22 mouse cellular contexts compared by ENCODE assay signal in the genomic region with DNA sequence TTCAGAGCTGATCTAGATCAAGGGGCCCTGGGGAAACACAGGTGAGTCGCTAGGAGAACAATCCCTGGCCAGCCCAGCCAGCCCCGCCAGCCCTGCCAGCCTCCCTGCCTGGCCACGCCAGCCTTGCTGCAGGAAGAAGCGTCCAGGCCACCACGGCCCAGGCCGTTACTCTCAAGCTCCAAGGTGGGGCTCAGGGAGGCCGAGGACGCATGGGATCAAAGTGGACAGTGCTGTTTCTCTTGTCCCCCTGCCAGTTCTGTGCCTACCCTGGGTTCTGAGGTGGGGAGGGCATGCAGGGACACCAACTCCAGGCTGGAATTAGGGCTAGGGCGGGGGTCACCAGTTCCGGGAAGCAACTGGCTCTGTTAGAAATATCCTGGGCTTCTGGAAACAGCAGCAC.
DNase-seq lines count a peak whose midpoint lies in the region; ATAC-seq and TF ChIP-seq lines count a peak whose summit lies in the region.
"Had no signal": no experiment of that assay in that cellular context is flagged by ENCODE, and none has a peak within 500 bp of the region (broad histone marks: within the 10 kb centered on the region; RNA-seq: fewer than 3 reads in every experiment).

No protein-coding gene starts in this region.

- H3K36me3 ChIP-seq in hindbrain, embryonic 10.5 days, result no peaks in the 10 kb centered on the region
- no peaks in the 10 kb centered on the region for H3K36me3 ChIP-seq in hindbrain, embryonic 11.5 days (ENCODE audit: control insufficient read depth, insufficient read depth, low read length)
- no peaks in the 10 kb centered on the region for H3K36me3 ChIP-seq in limb, embryonic 10.5 days
- H3K36me3 ChIP-seq: forebrain, embryonic 15.5 days; heart, embryonic 13.5 days; limb, embryonic 15.5 days; liver, embryonic 15.5 days; lung, embryonic 15.5 days; neural tube, embryonic 12.5 days had no signal

- H3K9me3 ChIP-seq in hindbrain, embryonic 10.5 days, result no peaks in the 10 kb centered on the region
- no peaks in the 10 kb centered on the region for H3K9me3 ChIP-seq in hindbrain, embryonic 11.5 days (ENCODE audit: control insufficient read depth, low read length)
- H3K9me3 ChIP-seq in limb, embryonic 10.5 days (replicated peaks), result no peaks in the 10 kb centered on the region
- H3K9me3 ChIP-seq: forebrain, embryonic 15.5 days; heart, embryonic 13.5 days; limb, embryonic 15.5 days; liver, embryonic 15.5 days; lung, embryonic 15.5 days; neural tube, embryonic 12.5 days had no signal

- no peak for TF ChIP-seq CTCF in cerebellum, adult 2 months (IDR thresholded peaks at IDR 0.05; ENCODE audit: borderline replicate concordance, insufficient read depth, low read depth, low read length)

- H3K9ac ChIP-seq in hindbrain, embryonic 11.5 days (ENCODE audit: low read depth, low read length), result no peak overlapping the region
- H3K9ac ChIP-seq: forebrain, embryonic 15.5 days; heart, embryonic 13.5 days; limb, embryonic 15.5 days; liver, embryonic 15.5 days; lung, embryonic 15.5 days; neural tube, embryonic 12.5 days had no signal

- H3K27me3 ChIP-seq in hindbrain, embryonic 10.5 days (ENCODE audit: insufficient read depth, poor library complexity, severe bottlenecking), result peaks cover 58% of the 10 kb centered on the region
- peaks cover 9% of the 10 kb centered on the region; the same call in 1 of the 2 replicates for H3K27me3 ChIP-seq in hindbrain, embryonic 11.5 days (ENCODE audit: control insufficient read depth, insufficient read depth, low read length)
- H3K27me3 ChIP-seq in cerebellum, adult 2 months (ENCODE audit: control insufficient read depth, insufficient read depth, low read length), result no peaks in the 10 kb centered on the region
- H3K27me3 ChIP-seq in limb, embryonic 10.5 days (ENCODE audit: low read depth, poor library complexity, severe bottlenecking), result peaks cover 52% of the 10 kb centered on the region

- H3K4me2 ChIP-seq in hindbrain, embryonic 11.5 days (replicated peaks; ENCODE audit: low read depth, low read length), result no peak overlapping the region
- H3K4me2 ChIP-seq: forebrain, embryonic 15.5 days; heart, embryonic 13.5 days; limb, embryonic 15.5 days; liver, embryonic 15.5 days; lung, embryonic 15.5 days; neural tube, embryonic 12.5 days had no signal

- no peak for ATAC-seq in hindbrain, embryonic 11.5 days (ENCODE audit: low FRiP score)
- ATAC-seq: forebrain, embryonic 15.5 days had no signal

- 0 out of 2 replicates have a peak overlapping the region, but pooled peaks have one; percentile 8 for H3K27ac ChIP-seq in hindbrain, embryonic 10.5 days
- no peak overlapping the region for H3K27ac ChIP-seq in hindbrain, embryonic 11.5 days (ENCODE audit: low read depth, low read length)
- H3K27ac ChIP-seq in cerebellum, adult 2 months (ENCODE audit: insufficient read depth, low read length), result peak overlapping the region; percentile 96
- peak overlapping the region; percentile 9; the same call in 1 of the 2 replicates for H3K27ac ChIP-seq in limb, embryonic 10.5 days
- H3K27ac ChIP-seq: forebrain, embryonic 15.5 days; heart, embryonic 13.5 days; left cerebral cortex, adult 2 months; limb, embryonic 15.5 days; liver, embryonic 15.5 days; lung, embryonic 15.5 days; neural tube, embryonic 12.5 days had no signal

- WGBS in hindbrain, embryonic 10.5 days, result 74% methylated on average over 10 of the region's 10 CpGs
- 71% methylated on average over 10 of the region's 10 CpGs for WGBS in hindbrain, embryonic 11.5 days
- 28% methylated on average over 10 of the region's 10 CpGs for WGBS in cerebellum, adult 2 months
- WGBS in limb, embryonic 10.5 days, result 72% methylated on average over 10 of the region's 10 CpGs

- TF ChIP-seq POLR2A in cerebellum, adult 2 months (IDR thresholded peaks at IDR 0.05; ENCODE audit: borderline replicate concordance, insufficient read depth, low read length), result no peak

- H3K4me3 ChIP-seq in hindbrain, embryonic 10.5 days, result no peak overlapping the region
- no peak overlapping the region for H3K4me3 ChIP-seq in hindbrain, embryonic 11.5 days (ENCODE audit: low read depth, low read length)
- H3K4me3 ChIP-seq in cerebellum, adult 2 months (replicated peaks; ENCODE audit: insufficient read depth, low read depth, low read length), result no peak overlapping the region
- no peak overlapping the region for H3K4me3 ChIP-seq in limb, embryonic 10.5 days
- H3K4me3 ChIP-seq: forebrain, embryonic 15.5 days; heart, embryonic 13.5 days; left cerebral cortex, adult 2 months; limb, embryonic 15.5 days; liver, embryonic 15.5 days; lung, embryonic 15.5 days; neural tube, embryonic 12.5 days had no signal

- peaks cover 62% of the 10 kb centered on the region for H3K4me1 ChIP-seq in hindbrain, embryonic 10.5 days (replicated peaks)
- peaks cover 24% of the 10 kb centered on the region for H3K4me1 ChIP-seq in hindbrain, embryonic 11.5 days (replicated peaks; ENCODE audit: control insufficient read depth, insufficient read depth, low read length)
- peaks cover 63% of the 10 kb centered on the region for H3K4me1 ChIP-seq in cerebellum, adult 2 months (ENCODE audit: control insufficient read depth, insufficient read depth, low read length)
- H3K4me1 ChIP-seq in limb, embryonic 10.5 days, result peaks cover 35% of the 10 kb centered on the region

- DNase-seq in hindbrain, embryonic 10.5 days (ENCODE audit: low spot score), result no peak
- no peak for DNase-seq in hindbrain, embryonic 11.5 days (ENCODE audit: low spot score)
- peak; percentile 70 to 73 for DNase-seq in cerebellum, adult 2 months
- DNase-seq in cerebellum, adult 9-11 months, result peak; percentile 72
- DNase-seq in limb, embryonic 10.5 days (ENCODE audit: low spot score), result no peak
- DNase-seq in natural killer cell, adult 2 months (ENCODE audit: low spot score in 2 of 2), result no peak
- no peak for DNase-seq in T-cell, adult 2 months (ENCODE audit: low spot score)
- DNase-seq: adrenal gland, postnatal 14 days; embryo, embryonic 11 days; heart, postnatal 14 days; kidney, adult 2 months; kidney, postnatal 10 days; lung, postnatal 36 days; midbrain, embryonic 14.5 days; thymus, postnatal 14 days had no signal

Comparison
In these comparisons a context has a peak if more than half of its experiments do, and no peak if none do; other contexts are left out.
1. DNase-seq: peak in cerebellum, adult 2 months (2 of 2) and cerebellum, adult 9-11 months (single experiment); none in hindbrain, embryonic 10.5 days (single experiment), hindbrain, embryonic 11.5 days (single experiment), limb, embryonic 10.5 days (single experiment), natural killer cell, adult 2 months (0 of 2) and T-cell, adult 2 months (single experiment).